Mouse (Mus musculus): ENCODE measurements around the gene Rrad. TPM values are rescaled to one million over a fixed set of nuclear protein-coding genes. Genes with fewer than 3 reads are reported as not detected.

The Rrad gene
- total and polyA plus RNA-seq, 2 experiments from 2014 or later = 235 to 317 TPM

DNA sequence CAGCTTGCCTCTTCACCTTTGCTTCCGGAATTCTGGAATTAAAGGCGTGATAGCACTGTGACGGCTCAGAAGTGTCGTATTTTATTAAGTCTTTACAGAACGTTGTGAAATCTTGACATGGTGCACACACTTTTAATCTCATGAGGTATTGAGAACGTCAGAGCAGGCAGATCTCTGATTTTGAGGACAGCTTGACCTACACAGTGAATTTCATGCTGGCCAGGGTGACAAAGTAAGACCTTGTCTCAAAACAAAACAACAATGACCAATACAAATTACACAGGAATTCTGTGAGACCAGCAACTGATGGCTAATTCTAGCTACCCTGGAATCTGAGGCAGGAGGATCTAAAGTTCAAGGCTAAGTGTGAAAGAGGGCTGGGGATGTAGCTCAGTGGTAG is 38.6 kb downstream of the Rrad start:
- DNase-seq (ENCODE audit: low spot score) = no peak
- Histone ChIP-seq H3K9me3 (replicated peaks; ENCODE audit: control insufficient read depth, low read length) (no peaks in the 10 kb centered on the region), H3K4me1 (ENCODE audit: control insufficient read depth, insufficient read depth) (peaks cover 6% of the 10 kb centered on the region), H3K9ac (replicated peaks; ENCODE audit: low read depth, low read length) (no peak overlapping the region), H3K4me3 (ENCODE audit: low read depth, low read length) (no peak overlapping the region), H3K4me2 (ENCODE audit: low read depth, low read length) (peak overlapping the region; percentile 87), H3K36me3 (replicated peaks; ENCODE audit: control insufficient read depth, insufficient read depth, low read length) (peaks cover 17% of the 10 kb centered on the region), H3K27ac (ENCODE audit: low read depth) (no peak overlapping the region), H3K27me3 (ENCODE audit: control insufficient read depth, insufficient read depth, low read length) (no peaks in the 10 kb centered on the region)
- 74% methylated on average over 6 of the region's 6 CpGs for WGBS
- TF ChIP-seq CTCF (IDR thresholded peaks at IDR 0.05; ENCODE audit: low read depth) = no peak
- TF ChIP-seq EP300 (IDR thresholded peaks at IDR 0.05; ENCODE audit: low read depth) = no peak
- no peak for ATAC-seq (ENCODE audit: insufficient read depth, low read depth)

DNA sequence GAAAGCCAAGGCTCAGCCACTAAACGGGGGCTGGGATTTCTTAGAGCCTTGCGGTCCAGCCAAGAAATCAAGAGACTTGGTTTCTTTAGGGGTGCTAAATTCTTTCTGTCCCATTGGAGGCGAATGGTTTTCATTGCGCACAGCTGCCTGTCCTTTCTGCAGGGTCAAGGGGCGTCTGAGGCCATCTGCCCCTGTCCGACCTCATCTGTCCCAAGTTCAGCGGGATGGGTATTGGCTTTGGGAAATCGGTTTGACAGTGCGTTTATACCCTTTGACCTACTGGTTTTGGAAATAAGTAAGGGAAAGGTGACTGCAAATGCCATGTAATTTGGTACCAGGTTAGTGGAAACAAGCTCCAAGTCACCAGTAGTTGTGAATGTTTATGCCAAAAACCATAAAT is 39.3 kb downstream of the Rrad start:
- H3K27me3 ChIP-seq (ENCODE audit: control insufficient read depth, insufficient read depth, low read length) = no peaks in the 10 kb centered on the region
- TF ChIP-seq EP300 (IDR thresholded peaks at IDR 0.05; ENCODE audit: low read depth) (no peak), CTCF (IDR thresholded peaks at IDR 0.05; ENCODE audit: low read depth) (no peak)
- ATAC-seq (ENCODE audit: insufficient read depth, low read depth) (peak; percentile 5; the same call in 1 of the 2 replicates), DNase-seq (ENCODE audit: low spot score) (no peak)
- H3K27ac ChIP-seq (ENCODE audit: low read depth) = peak overlapping the region; percentile 74; the same call in 1 of the 2 replicates
- peak overlapping the region; percentile 56 for H3K9ac ChIP-seq (replicated peaks; ENCODE audit: low read depth, low read length)
- peaks cover 6% of the 10 kb centered on the region for H3K4me1 ChIP-seq (ENCODE audit: control insufficient read depth, insufficient read depth)
- peak overlapping the region; percentile 87 for H3K4me2 ChIP-seq (ENCODE audit: low read depth, low read length)
- H3K4me3 ChIP-seq (ENCODE audit: low read depth, low read length) = peak overlapping the region; percentile 68
- peaks cover 17% of the 10 kb centered on the region for H3K36me3 ChIP-seq (replicated peaks; ENCODE audit: control insufficient read depth, insufficient read depth, low read length)
- H3K9me3 ChIP-seq (replicated peaks; ENCODE audit: control insufficient read depth, low read length) = no peaks in the 10 kb centered on the region
- 3% methylated on average over 9 of the region's 9 CpGs for WGBS

DNA sequence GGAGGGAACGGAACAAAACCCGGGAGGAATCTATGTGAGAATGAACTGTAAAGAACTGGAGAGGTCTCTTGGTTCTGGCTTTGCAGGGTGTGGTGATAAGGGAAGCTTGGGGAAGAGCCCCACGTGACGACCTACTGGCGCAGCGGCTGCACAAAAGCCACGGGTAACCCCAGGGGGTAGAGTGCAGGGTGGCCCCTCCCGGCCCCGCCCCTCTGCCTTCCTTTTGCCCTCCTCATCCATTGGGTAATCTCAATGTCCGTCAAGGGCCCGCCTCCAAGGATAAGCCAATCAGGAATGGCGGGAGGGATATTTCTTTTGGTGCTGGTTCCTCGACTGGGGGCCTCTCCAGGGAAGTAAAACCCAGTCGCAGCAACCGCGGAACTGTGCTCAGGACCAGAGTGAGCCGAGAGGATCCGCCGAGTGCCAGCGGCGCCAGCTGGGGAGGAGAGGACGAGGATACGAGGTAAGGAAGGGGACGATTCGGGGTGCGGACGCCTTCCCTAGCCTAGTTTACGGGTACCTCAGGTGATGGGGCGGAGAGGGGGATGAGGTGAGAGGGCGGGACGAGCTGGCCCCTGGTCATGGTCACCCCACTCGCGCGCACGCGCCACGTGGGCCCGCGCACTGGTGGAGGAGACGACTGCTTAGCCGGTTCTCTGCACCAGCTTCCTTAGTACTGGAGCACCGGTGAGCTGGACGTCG is 39.8 kb downstream of the Rrad start, which contains the start of gene Pdp2:
TSS of gene Pdp2 (plus strand) at position 319 of the 702 bp plus-strand sequence.
- Histone ChIP-seq H3K4me3 (ENCODE audit: low read depth, low read length) (peak within 1 kb of the TSS; percentile 68), H3K36me3 (replicated peaks; ENCODE audit: control insufficient read depth, insufficient read depth, low read length) (peaks cover 17% of the 10 kb centered on the region), H3K9me3 (replicated peaks; ENCODE audit: control insufficient read depth, low read length) (no peaks in the 10 kb centered on the region), H3K27me3 (ENCODE audit: control insufficient read depth, insufficient read depth, low read length) (no peaks in the 10 kb centered on the region), H3K4me2 (ENCODE audit: low read depth, low read length) (peak within 1 kb of the TSS; percentile 87), H3K9ac (replicated peaks; ENCODE audit: low read depth, low read length) (peak within 1 kb of the TSS; percentile 56), H3K27ac (ENCODE audit: low read depth) (peak within 1 kb of the TSS; percentile 74), H3K4me1 (ENCODE audit: control insufficient read depth, insufficient read depth) (peaks cover 6% of the 10 kb centered on the region)
- ATAC-seq (ENCODE audit: insufficient read depth, low read depth) (peak; percentile 97), DNase-seq (ENCODE audit: low spot score) (peak; percentile 89)
- under 1% methylated on average over 43 of the region's 44 CpGs for WGBS
- TF ChIP-seq EP300 (IDR thresholded peaks at IDR 0.05; ENCODE audit: low read depth) = no peak
- no peak for TF ChIP-seq CTCF (IDR thresholded peaks at IDR 0.05; ENCODE audit: low read depth)

DNA sequence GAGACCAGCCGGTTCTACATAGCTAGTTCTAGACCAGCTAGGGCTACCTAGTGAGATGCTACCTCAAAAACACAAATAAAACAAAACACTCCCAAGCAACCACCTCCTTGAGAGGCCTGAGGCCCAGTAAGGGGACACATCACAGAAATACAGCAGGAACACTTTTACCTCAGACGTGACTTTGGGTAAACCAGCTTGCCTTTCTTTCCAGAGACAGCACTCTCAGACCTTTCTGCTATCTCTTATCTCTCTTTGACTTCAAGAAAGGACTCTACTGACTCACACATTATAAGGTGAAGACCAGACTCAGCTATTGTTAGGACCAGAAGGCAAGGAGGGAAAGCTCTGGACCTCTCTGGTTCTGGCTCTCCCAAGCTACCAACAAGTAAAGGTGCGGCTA is 40.8 kb downstream of the Rrad start:
- Histone ChIP-seq H3K27ac (ENCODE audit: low read depth) (no peak overlapping the region), H3K9ac (replicated peaks; ENCODE audit: low read depth, low read length) (no peak overlapping the region), H3K36me3 (replicated peaks; ENCODE audit: control insufficient read depth, insufficient read depth, low read length) (peaks cover 17% of the 10 kb centered on the region), H3K4me1 (ENCODE audit: control insufficient read depth, insufficient read depth) (peaks cover 6% of the 10 kb centered on the region), H3K9me3 (replicated peaks; ENCODE audit: control insufficient read depth, low read length) (no peaks in the 10 kb centered on the region), H3K4me3 (ENCODE audit: low read depth, low read length) (no peak overlapping the region), H3K4me2 (ENCODE audit: low read depth, low read length) (no peak overlapping the region), H3K27me3 (ENCODE audit: control insufficient read depth, insufficient read depth, low read length) (no peaks in the 10 kb centered on the region)
- ATAC-seq (ENCODE audit: insufficient read depth, low read depth) (no peak), DNase-seq (ENCODE audit: low spot score) (no peak)
- WGBS = 79% methylated on average over 3 of the region's 3 CpGs
- no peak for TF ChIP-seq CTCF (IDR thresholded peaks at IDR 0.05; ENCODE audit: low read depth)
- no peak for TF ChIP-seq EP300 (IDR thresholded peaks at IDR 0.05; ENCODE audit: low read depth)

DNA sequence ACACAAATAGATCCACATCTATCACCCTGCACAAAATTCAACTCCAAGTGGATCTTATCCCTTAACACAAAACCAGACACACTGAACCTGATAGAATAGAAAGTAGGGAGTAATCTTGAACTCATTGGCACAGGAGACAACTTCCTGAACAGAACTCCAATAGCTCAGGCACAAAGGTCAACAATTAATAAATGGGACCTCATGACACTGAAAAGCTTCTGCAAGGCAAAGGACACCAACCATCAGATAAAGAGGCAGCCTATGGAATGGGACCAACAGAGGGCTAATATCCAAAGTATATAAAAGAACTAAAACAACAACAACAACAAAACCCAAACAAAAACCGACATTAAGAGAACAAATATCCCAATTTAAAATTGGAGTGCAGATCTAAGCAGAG is 46.6 kb downstream of the Rrad start:
- no peak overlapping the region for H3K27ac ChIP-seq (ENCODE audit: low read depth)
- H3K4me2 ChIP-seq (ENCODE audit: low read depth, low read length) = no peak overlapping the region
- no peak overlapping the region for H3K9ac ChIP-seq (replicated peaks; ENCODE audit: low read depth, low read length)
- peaks cover 6% of the 10 kb centered on the region; the same call in 1 of the 2 replicates for H3K9me3 ChIP-seq (replicated peaks; ENCODE audit: control insufficient read depth, low read length)
- H3K36me3 ChIP-seq (replicated peaks; ENCODE audit: control insufficient read depth, insufficient read depth, low read length) = no peaks in the 10 kb centered on the region
- DNase-seq (ENCODE audit: low spot score) = no peak
- no peak overlapping the region for H3K4me3 ChIP-seq (ENCODE audit: low read depth, low read length)
- H3K4me1 ChIP-seq (ENCODE audit: control insufficient read depth, insufficient read depth) = no peaks in the 10 kb centered on the region
- TF ChIP-seq CTCF (IDR thresholded peaks at IDR 0.05; ENCODE audit: low read depth) (no peak), EP300 (IDR thresholded peaks at IDR 0.05; ENCODE audit: low read depth) (no peak)
- WGBS = 45% methylated on average over 1 of the region's 1 CpGs
- ATAC-seq (ENCODE audit: insufficient read depth, low read depth) = no peak
- H3K27me3 ChIP-seq (ENCODE audit: control insufficient read depth, insufficient read depth, low read length) = no peaks in the 10 kb centered on the region

Other genes starting within 250 kb of the Rrad start
- gene Cmtm4, start 235.5 kb downstream of the Rrad start, total RNA-seq (2014; rRNA removed; ENCODE audit: low replicate concordance) = 10.2 and 13.4 TPM in 2 replicates
- gene Cmtm4, start 235.5 kb downstream of the Rrad start, polyA plus RNA-seq (2015; fragmentation: Nextera tagmentation; extraction: Ambion mirVana) = 1.2 TPM in 2 replicates
- gene Dync1li2, start 188.3 kb downstream of the Rrad start, total RNA-seq (2014; rRNA removed; ENCODE audit: low replicate concordance) = 11.0 and 20.2 TPM in 2 replicates
- gene Dync1li2, start 188.3 kb downstream of the Rrad start, polyA plus RNA-seq (2015; fragmentation: Nextera tagmentation; extraction: Ambion mirVana) = 36.5 and 38.8 TPM in 2 replicates
- 0.15 TPM in 1 of 2 replicates, not detected in the other for gene Terb1, start 121.4 kb downstream of the Rrad start, total RNA-seq (2014; rRNA removed; ENCODE audit: low replicate concordance)
- 0.05 and 0.07 TPM in 2 replicates for gene Terb1, start 121.4 kb downstream of the Rrad start, polyA plus RNA-seq (2015; fragmentation: Nextera tagmentation; extraction: Ambion mirVana)
- gene Nae1, start 96.7 kb downstream of the Rrad start, total RNA-seq (2014; rRNA removed; ENCODE audit: low replicate concordance) = 28.9 and 45.5 TPM in 2 replicates
- gene Nae1, start 96.7 kb downstream of the Rrad start, polyA plus RNA-seq (2015; fragmentation: Nextera tagmentation; extraction: Ambion mirVana) = 66.3 and 66.6 TPM in 2 replicates
- 0.99 and 2.3 TPM in 2 replicates for gene Car7, start 96.6 kb downstream of the Rrad start, total RNA-seq (2014; rRNA removed; ENCODE audit: low replicate concordance)
- 3.0 and 3.6 TPM in 2 replicates for gene Car7, start 96.6 kb downstream of the Rrad start, polyA plus RNA-seq (2015; fragmentation: Nextera tagmentation; extraction: Ambion mirVana)
- 4.0 and 4.2 TPM in 2 replicates for gene Pdp2, start 39.9 kb downstream of the Rrad start, total RNA-seq (2014; rRNA removed; ENCODE audit: low replicate concordance)
- 5.7 and 6.1 TPM in 2 replicates for gene Pdp2, start 39.9 kb downstream of the Rrad start, polyA plus RNA-seq (2015; fragmentation: Nextera tagmentation; extraction: Ambion mirVana)
- gene Cdh16, start 6.9 kb downstream of the Rrad start, total RNA-seq (2014; rRNA removed; ENCODE audit: low replicate concordance) = 8.3 and 8.9 TPM in 2 replicates
- gene Cdh16, start 6.9 kb downstream of the Rrad start, polyA plus RNA-seq (2015; fragmentation: Nextera tagmentation; extraction: Ambion mirVana) = 11.4 and 13.1 TPM in 2 replicates
- gene Ciao2b, start 10.6 kb upstream of the Rrad start, total RNA-seq (2014; rRNA removed; ENCODE audit: low replicate concordance) = 132 and 184 TPM in 2 replicates
- gene Ciao2b, start 10.6 kb upstream of the Rrad start, polyA plus RNA-seq (2015; fragmentation: Nextera tagmentation; extraction: Ambion mirVana) = 141 and 147 TPM in 2 replicates
- gene Ces2a, start 102.7 kb upstream of the Rrad start, total RNA-seq (2014; rRNA removed; ENCODE audit: low replicate concordance) = 0.42 TPM in 1 of 2 replicates, not detected in the other
- not detected in 2 replicates for gene Ces2a, start 102.7 kb upstream of the Rrad start, polyA plus RNA-seq (2015; fragmentation: Nextera tagmentation; extraction: Ambion mirVana)
- not detected in 2 replicates for gene Ces2b, start 200.2 kb upstream of the Rrad start, total RNA-seq (2014; rRNA removed; ENCODE audit: low replicate concordance)
- gene Ces2b, start 200.2 kb upstream of the Rrad start, polyA plus RNA-seq (2015; fragmentation: Nextera tagmentation; extraction: Ambion mirVana) = 0.05 TPM in 1 of 2 replicates, not detected in the other
- not detected in 2 replicates for gene Ces2c, start 215.7 kb upstream of the Rrad start, total RNA-seq (2014; rRNA removed; ENCODE audit: low replicate concordance)
- gene Ces2c, start 215.7 kb upstream of the Rrad start, polyA plus RNA-seq (2015; fragmentation: Nextera tagmentation; extraction: Ambion mirVana) = not detected in 2 replicates